Mouse (Mus musculus) adrenal gland, postnatal 14 days (tissue): ENCODE data around the gene Pacs2. TPM values are rescaled to one million over a fixed set of nuclear protein-coding genes. Genes with fewer than 3 reads are reported as not detected.
A peak's percentile ranks its signal among the peaks of the same experiment; 100 is the strongest.

ENCODE experiments used
- DNase-seq: peaks from one replicate; pipeline ENCODE4 v3.0.0; 2021; ENCODE audit warnings: mixed read lengths
- total RNA-seq: library from RNA; stranded (reverse); gene quantifications from 2 replicates; pipeline ENCODE4 v1.2.3, GENCODE M21; 2021

Pacs2 gene
- total RNA-seq, 1 experiment from 2014 or later, result 30.0 TPM

DNA sequence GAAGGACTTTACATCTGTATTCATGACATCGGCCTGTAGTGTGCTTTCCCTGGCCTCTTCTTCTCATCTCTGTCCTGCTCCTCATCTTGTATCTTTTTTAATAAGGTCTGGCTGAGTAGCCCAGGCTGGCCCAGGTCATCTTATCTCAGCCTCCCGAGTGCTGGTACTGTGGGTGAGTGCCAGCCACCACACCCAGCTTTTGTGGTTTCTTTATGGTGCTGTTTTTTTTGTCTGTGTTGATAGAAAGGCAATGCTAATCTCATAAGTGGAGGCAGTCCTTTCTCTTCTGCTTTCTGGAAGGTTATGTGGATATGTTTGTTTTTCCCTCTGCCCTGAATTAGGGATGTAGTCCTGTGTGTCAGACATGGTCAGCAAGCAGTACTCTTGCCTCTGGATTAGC is 28.2 kb downstream of the Pacs2 start:
- DNase-seq, result no peak

DNA sequence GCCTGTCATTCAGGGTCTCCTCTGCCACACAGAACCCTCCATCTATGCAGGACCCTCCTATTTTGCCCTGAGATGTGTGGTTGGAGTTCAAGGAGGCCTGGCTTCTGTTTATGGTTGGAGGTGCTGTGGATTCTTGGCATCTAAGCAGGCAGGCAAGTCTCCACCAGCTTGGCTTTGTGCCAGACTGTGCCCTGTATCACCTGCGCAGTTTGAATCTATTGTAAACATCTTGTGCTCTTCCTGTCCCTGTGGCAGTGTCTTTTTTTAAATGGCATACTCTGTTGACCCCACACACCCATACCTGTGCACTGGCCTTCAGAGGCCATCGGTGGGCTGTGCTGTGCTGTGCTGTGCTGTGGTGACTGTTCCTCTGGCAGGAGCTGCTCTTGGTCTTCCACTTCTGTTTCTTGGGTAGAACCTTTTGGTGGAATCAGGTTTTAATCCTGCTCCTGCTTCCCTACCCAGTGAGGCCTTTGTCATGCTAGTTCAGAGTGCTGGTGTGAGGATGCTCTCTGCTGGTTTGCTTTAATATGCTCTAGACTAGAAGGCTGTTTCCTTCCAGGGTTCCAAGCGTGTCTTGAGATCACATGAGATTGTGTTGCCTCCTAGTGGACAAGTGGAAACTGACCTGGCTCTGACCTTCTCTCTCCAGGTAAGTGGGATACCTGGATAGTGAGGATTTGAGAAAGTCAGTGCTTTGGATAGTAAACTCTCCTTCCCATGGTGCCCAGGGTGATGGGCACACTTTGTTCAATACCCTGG is 30.8 kb downstream of the Pacs2 start:
- DNase-seq, result peak; percentile 36

DNA sequence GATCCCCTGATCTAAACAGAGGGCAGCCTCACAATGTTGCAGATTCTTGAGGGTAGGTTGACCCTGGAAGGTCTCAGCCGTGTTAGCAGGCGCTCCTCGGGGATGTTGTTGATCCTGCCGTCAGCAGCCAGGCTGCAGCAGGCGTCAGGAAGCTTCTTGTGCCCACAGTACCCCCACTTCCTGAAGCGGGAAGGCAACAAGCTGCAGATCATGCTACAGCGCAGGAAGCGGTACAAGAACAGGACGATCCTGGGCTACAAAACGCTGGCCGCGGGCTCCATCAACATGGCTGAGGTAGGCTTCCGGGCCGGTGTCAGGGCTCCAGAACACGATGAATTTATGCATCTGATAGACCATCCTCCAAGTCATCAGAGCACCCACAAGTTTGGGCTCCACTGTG is 32.6 kb downstream of the Pacs2 start:
- DNase-seq, result no peak

GRCm38 (mm10) chr12:113048103-113048502 is 33.8 kb downstream of the Pacs2 start:
- no peak for DNase-seq

DNA sequence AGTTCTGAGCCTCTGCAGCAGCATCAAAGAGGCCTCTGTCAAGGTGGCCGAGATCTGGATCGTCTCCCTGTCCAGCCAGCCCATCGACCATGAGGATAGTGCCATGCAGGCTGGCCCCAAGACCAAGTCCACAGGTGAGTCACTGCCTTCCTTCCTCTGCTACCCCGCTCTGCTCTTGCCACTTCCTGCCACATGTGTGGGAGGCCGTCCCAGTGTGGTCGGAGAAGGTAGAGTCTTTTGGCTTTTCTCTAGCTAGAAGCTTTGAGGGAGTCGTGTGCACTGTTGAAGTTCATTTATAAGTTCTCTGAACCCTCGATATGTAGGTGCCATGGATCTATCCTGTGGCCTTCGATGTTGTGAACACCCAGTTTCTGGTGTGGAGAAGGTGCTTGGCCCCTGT is 35.5 kb downstream of the Pacs2 start:
- no peak for DNase-seq

DNA sequence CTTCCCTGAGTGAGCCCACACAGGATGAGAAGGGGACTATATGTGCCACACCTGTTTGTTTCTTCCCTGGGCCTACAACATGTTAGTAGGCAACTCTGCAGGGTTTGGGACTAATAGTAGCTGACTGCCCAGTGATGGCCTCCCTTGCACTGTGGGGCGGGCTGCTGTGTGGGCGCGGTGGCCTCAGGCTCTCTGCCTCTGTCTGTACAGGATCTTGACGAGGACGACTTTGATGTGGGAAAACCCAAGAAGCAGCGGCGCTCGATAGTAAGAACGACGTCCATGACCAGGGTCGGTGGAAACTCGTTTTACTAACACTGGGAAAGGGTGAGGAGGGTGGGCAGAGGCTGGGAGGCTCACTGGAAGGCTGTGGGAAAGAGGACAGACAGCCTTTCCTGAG is 36.4 kb downstream of the Pacs2 start:
- DNase-seq, result no peak

DNA sequence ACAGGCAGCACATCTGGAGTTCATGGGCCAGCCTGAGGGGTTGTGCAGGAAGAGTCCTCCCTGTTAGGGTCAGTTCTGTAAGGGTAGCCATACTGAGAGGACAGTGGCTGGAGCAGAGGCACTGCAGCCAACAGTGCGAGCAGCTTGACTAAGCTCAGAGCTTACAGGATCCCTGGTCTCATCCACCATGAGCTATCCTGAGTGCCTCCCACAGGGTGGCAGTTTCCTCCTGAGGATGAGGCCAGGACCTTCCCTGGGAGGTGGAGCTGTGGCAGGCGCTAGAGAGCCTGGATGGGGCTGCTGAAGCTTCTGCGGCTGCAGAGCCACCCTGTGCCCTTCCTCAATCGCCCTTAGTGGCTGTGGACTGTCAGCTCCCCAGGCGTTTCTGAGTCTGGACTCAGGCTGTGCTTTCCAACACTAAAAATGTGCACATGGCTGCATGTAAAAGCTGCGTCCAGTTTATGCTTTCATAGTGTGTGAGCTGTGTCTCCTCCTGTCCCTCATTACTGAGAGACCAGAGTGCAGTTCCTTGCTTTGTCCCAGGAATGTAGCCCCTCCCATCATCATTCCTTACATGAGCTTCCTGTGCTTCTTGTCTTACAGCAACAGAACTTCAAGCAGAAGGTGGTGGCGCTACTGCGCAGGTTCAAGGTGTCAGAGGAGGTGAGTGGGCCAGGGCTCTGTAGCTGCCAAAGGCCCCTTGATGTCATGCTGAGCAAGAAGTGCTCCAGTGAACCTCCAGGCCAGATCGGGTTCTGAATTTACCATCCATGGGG is 37.5 kb downstream of the Pacs2 start:
- no peak for DNase-seq

GRCm38 (mm10) chr12:113056089-113056488 is 41.8 kb downstream of the Pacs2 start:
- no peak for DNase-seq

DNA sequence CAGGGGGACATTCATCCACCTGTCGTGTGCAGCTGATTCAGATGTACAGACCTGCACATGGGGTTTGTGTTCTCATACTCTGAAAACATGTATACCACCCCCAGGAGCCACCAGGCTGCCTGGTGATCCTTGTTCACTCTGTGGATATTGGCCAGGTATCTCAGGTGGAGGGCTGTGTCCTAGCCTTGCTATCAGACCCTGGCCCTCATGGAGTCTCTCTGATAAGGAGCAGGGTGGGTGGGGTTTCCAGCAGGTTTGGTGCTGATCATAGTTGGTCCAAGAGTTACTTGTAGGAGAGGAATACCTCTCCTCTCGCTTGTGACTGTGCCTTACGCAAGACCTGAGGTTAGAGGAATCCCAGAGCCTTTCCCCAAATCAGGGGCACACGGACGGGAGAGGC is 45.9 kb downstream of the Pacs2 start:
- no peak for DNase-seq

DNA sequence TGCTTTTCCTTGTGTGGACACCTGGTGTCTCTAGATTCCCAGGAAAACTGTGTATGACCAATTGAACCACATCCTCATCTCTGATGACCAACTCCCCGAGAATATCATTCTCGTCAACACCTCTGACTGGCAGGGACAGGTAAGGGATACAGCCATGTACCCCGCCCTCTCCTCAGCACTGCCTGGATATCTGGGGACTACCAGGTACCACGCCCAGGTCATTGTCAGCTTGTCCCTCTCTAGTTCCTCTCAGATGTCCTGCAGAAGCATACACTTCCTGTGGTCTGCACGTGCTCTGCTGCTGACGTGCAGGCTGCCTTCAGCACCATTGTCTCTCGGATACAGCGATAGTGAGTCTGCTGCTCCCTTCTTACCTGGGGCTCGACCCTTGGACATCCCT is 47.3 kb downstream of the Pacs2 start:
- DNase-seq, result no peak

GRCm38 (mm10) chr12:113062201-113062600 is 47.9 kb downstream of the Pacs2 start:
- DNase-seq, result no peak

- no peak for DNase-seq
Measured at GRCm38 (mm10) chr12:113063700-113064099, 49.4 kb downstream of the Pacs2 start.

DNA sequence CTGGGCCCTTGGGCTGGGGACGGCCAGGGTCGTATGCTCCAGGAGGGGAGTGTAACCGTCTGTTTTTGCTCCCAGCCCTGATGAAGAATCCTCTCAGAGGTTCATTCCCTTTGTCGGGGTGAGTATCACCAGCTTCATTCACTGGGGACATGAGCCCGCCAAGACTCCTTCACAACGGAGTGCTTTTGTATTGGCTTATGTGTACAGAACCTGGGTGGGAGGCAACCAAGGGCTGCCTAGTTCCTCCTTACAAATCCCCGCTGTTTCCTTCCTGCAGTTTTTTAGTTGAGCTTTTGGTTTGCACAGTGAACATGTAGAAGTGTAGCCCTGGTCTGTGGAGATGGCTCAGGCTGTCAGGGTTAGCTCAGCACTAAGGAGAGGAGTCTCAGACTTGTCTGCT is 53.7 kb downstream of the Pacs2 start:
- DNase-seq, result no peak

- DNase-seq, result no peak
Measured at GRCm38 (mm10) chr12:113069389-113069788, 55.1 kb downstream of the Pacs2 start.

GRCm38 (mm10) chr12:113071321-113071720 is 57.0 kb downstream of the Pacs2 start:
- DNase-seq, result no peak

DNA sequence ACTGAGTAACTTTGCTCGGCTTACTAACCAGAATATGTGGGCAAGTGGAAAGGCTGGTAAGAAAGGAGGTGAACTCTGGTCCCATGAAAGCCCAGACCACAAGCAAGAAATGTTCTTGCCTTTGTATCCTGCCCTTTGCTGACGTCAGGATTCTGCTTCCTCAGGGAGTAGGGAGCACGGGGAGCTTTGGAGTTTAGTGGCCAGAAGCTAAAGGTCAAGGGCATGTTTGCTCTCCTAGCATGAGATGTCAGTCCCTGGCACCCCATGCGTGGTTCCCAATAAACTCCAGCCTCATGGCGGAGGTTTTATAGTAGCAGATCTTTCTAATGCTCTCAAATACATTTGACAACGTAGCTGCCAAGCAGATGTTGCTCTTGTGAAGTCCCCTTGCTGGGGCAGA is 57.5 kb downstream of the Pacs2 start:
- DNase-seq, result no peak

DNA sequence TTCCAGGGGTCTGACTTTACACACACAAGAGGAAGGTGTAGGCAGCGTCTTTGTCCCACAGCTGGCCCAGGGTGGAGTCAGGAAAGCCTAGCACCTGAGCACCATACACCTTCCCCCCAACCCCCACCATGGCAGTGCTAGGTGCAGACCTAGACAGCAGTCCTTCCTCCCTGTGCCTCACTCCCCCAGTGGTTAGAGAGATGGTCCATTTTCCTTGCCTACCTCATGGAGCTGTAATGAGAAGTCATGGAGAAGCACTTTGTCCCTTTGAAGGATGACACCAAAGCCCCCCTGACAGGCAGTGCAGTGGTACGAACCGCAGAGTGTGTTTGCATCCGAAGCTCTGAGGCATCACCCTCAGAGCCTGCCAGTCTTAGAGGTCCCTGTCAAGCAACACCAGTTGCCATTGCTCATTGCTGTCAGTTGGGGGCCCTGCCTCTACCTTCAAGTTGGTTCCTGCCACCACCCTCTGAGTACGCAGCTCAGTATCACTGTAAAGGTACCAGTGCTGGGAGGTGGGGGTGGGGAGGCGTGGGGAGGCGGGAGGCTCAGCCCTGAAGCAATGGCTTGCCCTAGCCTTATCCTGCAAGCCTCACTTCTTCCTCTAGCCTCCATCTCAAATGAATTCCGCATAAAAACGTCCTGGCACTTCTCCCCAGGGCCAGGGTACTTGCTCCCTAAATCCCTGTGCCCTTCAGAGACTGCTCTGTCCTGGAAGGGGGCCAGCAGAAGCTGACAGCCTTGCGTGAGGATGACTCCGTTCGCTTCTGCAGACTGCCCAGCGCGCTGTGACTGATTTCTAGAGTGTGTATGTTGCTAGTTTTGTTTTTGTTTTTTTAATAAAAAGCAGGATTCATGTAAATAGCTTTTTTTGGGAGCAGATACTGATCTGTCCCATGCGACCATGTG is 59.4 kb downstream of the Pacs2 start:
- peak; percentile 81 for DNase-seq

- DNase-seq, result peak; percentile 95
Measured at GRCm38 (mm10) chr12:113074329-113075062, 60.2 kb downstream of the Pacs2 start, which contains the start of gene Tex22. Gene Tex22, plus strand, starts transcription at chr12:113074502.

- peak; percentile 92 for DNase-seq
Measured at GRCm38 (mm10) chr12:113075063-113075454, 60.8 kb downstream of the Pacs2 start.

DNA sequence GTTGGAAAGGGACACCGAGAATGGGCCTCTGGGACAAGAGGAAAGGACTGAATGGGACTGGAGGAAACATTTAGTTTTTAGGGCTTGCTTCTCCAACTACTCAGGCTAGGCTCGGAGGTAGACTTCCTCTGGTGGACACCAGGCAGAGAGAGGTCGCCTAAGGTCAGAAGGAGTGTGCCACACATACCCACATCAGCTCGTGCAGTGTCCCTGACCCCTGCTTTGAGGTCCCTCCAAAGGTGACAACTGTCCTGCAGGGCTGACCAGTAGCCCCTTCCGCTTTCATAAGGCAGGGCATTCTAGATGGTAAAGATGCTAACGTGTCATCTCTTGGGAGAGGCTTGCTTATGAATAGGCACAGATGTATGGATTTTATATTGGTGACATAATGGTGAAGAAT is 61.2 kb downstream of the Pacs2 start:
- no peak for DNase-seq

GRCm38 (mm10) chr12:113087276-113087675 is 73.0 kb downstream of the Pacs2 start:
- DNase-seq, result no peak

DNA sequence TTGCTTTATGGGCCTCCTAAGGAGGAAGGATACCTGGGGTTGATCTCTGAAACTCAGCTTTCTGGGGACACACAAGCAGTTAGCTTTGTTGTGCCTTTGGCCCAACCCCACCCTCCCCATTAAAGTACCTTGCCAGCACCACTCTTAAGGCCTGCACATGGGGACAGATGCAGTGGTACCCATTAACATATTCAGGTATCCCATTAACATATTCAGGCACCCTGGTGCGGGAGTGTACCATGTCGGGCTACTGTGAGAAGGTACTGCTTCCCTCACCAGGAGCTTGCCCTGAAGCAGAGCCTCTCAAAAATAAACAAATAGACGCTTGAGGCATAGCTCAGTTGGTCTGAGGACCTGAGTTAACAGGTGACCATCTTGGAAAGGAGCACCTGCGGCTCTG is 73.7 kb downstream of the Pacs2 start:
- DNase-seq, result no peak
